Mouse (Mus musculus) G1E-ER4 (cell line): ENCODE data around the gene Parp14. TPM values are rescaled to one million over a fixed set of nuclear protein-coding genes. Genes with fewer than 3 reads are reported as not detected.

Source experiments
- GATA1 ChIP-seq: IDR thresholded peaks from one replicate; pipeline ENCODE4 v1.8.0; 2012; ENCODE audit warnings: low read length, inconsistent platforms
- polyA plus RNA-seq: library from polyadenylated mRNA; stranded (reverse); fragments of >175 nt; gene quantifications from 2 replicates; pipeline ENCODE4 v1.2.3, GENCODE M21; 2012

The Parp14 gene
- polyA plus RNA-seq, 1 experiment: 3.7 TPM

DNA sequence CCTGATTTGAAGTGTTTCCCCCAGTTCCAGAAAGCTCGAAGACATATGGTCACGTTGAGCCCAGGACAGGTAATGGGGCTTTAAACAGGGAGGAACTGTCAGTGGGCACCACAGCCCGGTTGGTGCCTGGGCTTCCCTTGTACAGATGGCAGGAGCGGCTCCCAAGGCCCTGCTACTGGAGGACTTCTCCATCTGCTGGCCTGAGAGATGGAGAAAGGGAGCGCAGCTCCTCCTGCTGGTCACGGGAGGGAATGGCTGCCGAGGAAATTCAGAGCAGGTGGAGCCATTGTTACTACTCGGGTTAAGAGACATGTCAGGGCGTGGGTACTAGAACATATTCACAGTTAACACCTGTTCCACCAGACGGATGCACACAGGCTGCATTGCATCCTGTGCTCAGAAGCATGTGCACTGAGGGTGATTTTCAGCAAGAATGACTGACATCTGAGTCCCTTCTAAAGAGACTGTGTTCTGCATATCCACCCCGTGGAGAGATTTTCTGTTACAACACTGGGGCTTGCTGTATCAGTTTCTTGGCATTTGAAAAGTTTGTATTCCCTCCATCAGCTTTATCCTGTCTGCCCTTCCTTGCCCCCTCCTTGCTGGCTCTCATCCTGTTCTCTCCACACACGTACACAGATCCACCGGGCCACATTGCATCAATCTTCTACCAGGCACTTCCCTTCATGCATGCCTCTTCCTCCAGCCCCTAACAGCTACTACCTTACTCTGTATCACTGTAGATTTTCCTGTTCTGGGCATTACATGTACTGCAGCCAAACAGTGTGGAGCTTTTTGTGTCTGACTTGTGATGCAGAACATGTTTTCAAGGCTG, 53.9 kb downstream of the Parp14 start:
- no peak for TF ChIP-seq GATA1

DNA sequence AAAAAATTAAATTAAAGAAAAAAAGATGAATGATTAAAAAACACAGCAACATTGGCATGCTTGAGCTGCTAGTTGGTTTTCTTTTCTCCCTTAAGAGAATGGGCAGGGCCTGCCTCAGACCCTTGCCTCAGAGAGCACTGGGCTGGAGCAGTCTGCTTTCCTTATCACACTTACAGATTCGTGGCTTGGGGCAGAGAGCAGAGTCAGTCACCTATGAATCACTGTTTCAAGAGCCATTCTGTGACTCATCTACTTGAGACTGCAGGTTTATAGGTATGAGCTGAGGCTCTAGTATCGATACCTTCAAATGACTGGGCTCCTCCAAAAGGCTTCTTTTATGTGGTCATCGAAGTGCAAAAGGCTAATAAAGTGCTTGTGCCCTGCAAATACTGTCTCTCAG, 58.2 kb downstream of the Parp14 start:
- TF ChIP-seq GATA1: no peak

DNA sequence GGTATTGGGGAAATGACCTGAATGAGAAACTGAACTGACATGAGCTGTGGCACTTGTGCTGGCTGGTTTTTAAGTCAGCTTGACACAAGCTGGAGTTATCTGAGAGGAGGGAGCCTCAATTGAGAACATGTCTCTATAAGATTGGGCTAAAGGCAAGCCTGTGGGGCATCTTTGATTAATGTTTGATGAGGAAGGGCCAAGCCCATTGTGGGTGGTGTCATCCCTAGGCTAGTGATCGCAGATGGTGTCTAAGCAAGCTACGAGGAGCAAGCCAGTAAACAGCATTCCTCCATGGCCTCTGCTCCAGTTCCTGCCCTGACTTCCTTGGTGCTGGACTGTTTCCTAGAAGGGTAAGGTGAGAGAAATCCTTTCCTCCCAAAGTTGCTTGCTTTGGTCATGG, 62.5 kb downstream of the Parp14 start:
- TF ChIP-seq GATA1: no peak

DNA sequence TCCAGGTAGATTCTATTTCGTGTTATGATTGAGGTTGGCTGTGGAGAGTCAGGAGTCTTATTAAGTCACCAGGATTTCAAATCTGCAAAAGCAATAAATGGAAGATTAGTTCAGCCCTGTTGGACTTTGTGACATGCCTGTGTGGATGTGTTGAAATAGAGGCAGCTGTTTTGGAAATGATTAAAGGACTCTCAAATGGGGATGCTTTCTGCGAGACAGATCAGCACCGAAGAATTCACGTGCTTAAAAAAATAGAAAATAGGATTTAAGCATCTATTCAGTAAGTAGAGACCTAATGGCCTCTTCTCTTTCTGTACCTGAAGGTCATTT, 63.7 kb downstream of the Parp14 start:
- TF ChIP-seq GATA1: no peak

DNA sequence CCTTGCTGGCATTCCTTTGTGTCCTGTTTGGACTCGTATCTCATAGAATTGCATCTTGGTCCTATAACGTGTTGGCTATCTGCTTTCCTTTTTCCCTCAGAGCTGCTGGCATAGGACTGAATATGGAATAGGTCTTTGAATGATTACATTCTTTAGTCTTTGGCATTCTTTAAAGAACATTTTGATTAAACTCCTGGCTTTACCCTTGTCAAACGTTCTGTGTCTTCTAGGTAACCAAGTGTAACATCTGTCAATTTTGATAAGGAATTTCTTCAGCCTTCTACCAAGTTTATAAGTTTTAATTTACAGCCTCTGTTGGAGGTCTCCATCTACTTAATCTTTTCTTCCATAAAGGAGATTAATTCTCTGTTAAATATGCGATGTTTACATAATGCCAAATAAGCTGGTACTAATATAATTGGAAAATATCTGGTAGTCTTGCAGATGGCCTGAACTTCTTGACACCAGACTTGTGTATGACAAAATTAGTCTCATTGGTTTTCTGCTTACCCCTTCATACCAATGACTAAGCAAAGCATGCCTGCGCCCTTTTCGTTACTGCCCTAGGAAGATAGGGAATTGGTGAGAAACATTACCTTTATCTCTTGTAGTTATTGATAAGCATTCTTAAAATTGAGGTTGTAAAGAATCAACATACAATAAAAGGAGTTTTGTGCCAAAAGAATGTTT, 64.2 kb downstream of the Parp14 start:
- peak; percentile 72 for TF ChIP-seq GATA1

DNA sequence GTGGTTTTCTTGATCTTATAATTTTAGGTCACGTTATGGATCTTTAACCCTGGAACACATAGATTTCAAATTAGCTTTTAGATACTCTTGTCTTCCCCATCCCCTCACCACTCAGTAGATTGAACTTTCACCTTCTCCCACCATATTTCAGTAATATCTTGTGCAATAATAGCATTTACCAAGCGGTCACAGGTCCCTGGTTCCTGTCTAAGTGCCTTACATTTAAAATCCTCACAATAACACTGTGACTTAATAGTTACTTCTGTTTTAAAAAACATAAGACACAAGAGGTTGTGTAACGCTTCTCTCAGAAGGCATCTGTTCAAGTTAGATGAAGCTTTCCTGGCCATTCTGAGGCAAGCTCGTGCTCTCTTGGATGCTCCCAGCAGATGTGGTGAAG, 67.6 kb downstream of the Parp14 start:
- no peak for TF ChIP-seq GATA1

DNA sequence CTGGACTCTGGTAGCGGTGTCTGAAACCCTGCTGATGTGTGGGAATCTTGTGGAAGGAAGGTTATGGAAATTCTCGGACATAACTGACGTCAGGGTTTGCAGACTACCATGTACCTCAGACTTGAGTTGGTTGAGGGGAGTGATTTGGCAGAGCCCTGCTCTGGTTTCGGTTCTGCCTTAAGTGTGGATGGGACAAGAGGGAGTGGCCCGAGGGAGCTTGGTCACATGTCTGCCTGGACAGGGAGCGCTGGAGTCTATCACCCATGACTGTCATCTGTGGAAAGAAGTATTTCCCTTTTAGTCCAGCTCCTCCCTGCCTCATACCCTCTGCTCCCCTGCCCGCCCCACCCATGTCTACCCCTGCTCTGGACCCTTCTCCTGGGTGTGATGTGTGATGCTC, 69.2 kb downstream of the Parp14 start:
- TF ChIP-seq GATA1: no peak

DNA sequence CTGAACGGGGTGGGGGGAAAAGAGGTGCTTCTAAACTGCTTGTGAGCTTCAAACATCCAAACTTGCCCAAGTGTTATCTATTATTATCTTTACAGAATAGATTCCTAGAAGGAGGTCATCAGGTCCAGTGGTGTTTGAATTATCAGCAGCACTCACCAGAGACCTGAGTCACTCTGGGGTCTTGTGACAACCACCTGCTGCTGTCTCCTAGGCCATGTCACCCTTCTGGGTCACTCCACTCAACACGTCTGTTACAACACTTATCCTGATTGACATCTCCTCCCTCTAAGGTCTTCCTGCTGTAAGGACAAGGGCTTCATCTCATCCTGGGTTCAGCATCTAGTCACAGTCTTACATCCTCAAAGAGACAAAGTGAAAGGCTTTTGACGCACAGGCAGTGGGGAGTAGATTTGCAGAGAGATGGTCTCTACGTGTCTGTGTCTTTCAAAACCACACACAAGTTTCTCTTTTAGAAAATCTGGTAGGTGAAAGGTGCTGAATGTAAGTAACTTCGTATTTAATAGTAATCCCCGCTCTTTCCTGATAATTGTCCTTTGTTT, 79.3 kb downstream of the Parp14 start:
- no peak for TF ChIP-seq GATA1

DNA sequence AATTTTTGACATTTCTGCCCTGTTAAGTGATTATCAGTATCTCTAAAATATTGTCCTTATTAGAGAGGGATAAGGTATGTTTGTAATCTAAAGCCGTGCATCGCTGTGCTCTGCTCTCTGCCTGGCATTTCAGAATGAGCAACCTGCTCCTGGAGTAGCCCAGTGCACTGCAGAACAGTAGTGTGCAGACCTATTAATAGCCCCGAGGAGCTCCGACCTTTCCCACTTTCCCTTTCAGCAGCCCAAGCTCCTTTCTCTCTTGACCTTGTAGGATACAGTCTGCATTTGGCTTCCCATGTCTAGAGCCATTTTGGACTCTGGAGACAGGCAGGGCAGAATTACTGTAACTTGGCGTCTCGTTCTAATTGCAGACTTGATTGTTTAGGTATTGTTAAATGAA, 83.0 kb downstream of the Parp14 start:
- no peak for TF ChIP-seq GATA1

DNA sequence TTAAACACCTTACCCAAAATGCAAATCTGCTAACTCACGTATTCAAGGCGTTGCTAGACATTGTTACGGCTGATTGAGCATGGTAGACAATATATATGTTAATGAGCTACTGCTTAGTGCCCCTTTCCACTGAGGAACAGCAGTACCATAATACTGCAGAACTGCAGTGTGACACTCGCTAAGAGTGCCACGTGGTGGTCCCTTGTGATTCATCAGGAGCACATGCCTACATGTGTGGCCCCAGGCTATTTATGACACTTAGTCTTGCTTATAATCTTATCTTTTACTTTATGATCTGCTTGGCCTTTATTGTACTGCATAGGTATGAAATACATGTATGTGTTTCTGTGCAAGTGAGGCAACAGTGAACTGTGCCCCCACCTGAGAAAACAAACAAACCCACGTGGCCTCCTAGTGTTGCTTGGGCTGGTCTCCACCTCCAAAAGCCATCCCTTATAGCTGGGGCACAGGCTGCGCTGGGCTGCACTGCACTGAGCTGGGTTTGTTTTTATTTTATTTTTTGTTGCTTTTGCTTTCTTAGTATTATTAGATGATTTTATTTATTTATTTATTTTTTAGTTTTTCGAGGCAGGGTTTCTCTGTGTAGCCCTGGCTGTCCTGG, 83.7 kb downstream of the Parp14 start:
- TF ChIP-seq GATA1: no peak

DNA sequence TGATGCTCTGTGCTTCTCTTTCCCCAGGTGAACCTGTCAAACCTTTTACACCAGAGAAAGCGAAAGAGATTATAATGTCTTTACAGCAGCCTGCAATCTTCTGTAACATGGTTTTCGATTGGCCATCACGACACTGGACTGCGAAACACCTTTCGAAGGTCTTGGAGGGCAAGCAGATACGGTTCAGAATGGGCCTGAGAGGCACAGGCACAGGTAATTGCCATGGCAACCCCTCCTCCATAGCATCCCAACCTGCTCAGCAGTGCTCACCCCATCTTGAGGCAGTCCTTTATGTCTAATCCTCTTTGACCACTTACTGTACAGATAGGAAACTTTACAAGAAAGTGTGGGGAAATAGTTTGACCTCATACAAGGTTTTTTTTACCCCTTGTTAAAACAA, 84.2 kb downstream of the Parp14 start:
- TF ChIP-seq GATA1: no peak

DNA sequence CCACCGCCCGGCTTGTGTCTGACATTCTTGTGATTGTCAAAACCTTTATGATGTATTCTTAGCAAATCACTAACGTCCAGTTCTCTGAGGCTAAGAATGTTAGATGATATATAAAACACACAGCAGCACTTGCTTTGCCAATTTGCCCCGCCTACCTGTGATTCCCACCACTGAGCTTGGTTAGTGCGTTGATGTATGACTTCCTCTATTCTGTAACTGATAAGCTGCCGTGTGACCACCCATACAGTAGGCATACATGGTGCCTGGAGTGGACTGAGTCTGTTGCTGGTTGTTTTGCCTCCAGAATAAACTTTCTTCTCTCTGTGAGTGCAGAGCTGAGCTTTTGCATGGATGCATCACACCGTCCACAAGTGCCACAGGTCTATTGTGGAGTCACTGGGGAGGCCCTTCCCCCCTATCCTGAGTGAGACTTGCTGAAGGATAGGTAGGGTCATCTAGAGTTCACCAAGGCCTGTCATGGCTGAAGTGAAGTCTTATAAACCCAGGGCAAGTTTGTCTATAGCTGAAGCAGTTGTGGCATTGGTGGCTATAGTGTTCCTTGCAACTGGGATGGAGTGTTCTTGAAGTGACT, 87.1 kb downstream of the Parp14 start:
- TF ChIP-seq GATA1: no peak

DNA sequence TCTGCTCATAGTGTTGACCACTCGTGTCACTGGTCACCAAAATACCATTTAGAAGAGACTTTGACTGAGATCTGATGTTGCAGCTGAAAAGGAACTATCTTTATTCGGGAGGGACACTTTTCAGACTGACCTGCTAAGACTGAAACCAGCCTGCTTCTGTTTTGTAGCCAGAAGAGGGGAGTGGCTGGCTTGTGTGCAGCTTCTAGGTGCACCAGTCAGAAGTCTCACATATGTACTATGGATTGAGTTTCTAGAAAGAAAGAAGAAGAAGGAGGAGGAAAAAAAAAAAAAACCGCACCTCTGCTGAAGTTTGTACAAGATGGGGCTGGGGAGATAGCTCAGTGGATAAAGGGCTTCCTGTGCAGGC, 88.2 kb downstream of the Parp14 start:
- TF ChIP-seq GATA1: no peak

Other genes starting within 250 kb of the Parp14 start
- gene Dirc2, start 102.2 kb downstream of the Parp14 start, polyA plus RNA-seq: 2.9 and 4.1 TPM in 2 replicates
- 33.7 and 44.0 TPM in 2 replicates for gene Hspbap1, start 101.2 kb downstream of the Parp14 start, polyA plus RNA-seq
- gene Parp9, start 66.9 kb upstream of the Parp14 start, polyA plus RNA-seq: 1.3 and 2.0 TPM in 2 replicates
- 2.3 and 2.8 TPM in 2 replicates for gene Dtx3l, start 67.6 kb upstream of the Parp14 start, polyA plus RNA-seq
- gene Kpna1, start 107.2 kb upstream of the Parp14 start, polyA plus RNA-seq: 46.7 and 66.0 TPM in 2 replicates
- gene Wdr5b, start 169.6 kb upstream of the Parp14 start, polyA plus RNA-seq: 0.22 and 0.35 TPM in 2 replicates
- gene Fam162a, start 200.1 kb upstream of the Parp14 start, polyA plus RNA-seq: 162 and 401 TPM in 2 replicates
- 5.6 and 8.0 TPM in 2 replicates for gene Ccdc58, start 200.1 kb upstream of the Parp14 start, polyA plus RNA-seq